Mouse (Mus musculus): ENCODE data around the gene 1700028P14Rik. TPM values are rescaled to one million over a fixed set of nuclear protein-coding genes. Genes with fewer than 3 reads are reported as not detected.

The 1700028P14Rik gene
- total RNA-seq, 2 experiments from 2014 or later: 1.2 to 1.7 TPM

Other genes with a start within 250 kb of the 1700028P14Rik start
- 1 to 10 TPM in 1 of 2 experiments, under 1 TPM in 1; 0.63 to 1.2 TPM for gene Mamdc2, start 204.4 kb downstream of the 1700028P14Rik start, total RNA-seq (2021)
- 10 to 100 TPM; 39.2 to 40.5 TPM for gene Ptar1, start 34.6 kb upstream of the 1700028P14Rik start, total RNA-seq (2021)
- 100 to 1,000 TPM; 125 to 137 TPM for gene Apba1, start 106.1 kb upstream of the 1700028P14Rik start, total RNA-seq (2021)

All from left cerebral cortex, adult 18-20 months (tissue).